Comparison of ENCODE assay signal across 15 mouse cellular contexts in genomic region chr13:24906831-24907570, GRCm38 (mm10). TPM values are rescaled to one million over a fixed set of nuclear protein-coding genes. Genes with fewer than 3 reads are reported as not detected.
A peak's percentile ranks its signal among the peaks of the same experiment; 100 is the strongest.
DNase-seq lines count a peak whose midpoint lies in the region; ATAC-seq and TF ChIP-seq lines count a peak whose summit lies in the region.
"Had no signal": no experiment of that assay in that cellular context is flagged by ENCODE, and none has a peak within 500 bp of the region (broad histone marks: within the 10 kb centered on the region; RNA-seq: fewer than 3 reads in every experiment).

No protein-coding gene starts in this region.

- H3K4me3 ChIP-seq in lung, adult 2 months (replicated peaks; ENCODE audit: extremely low read depth, low read depth, low read length) = no peak overlapping the region
- H3K4me3 ChIP-seq: hindbrain, embryonic 15.5 days; layer of hippocampus, adult 2 months; midbrain, embryonic 15.5 days had no signal

- TF ChIP-seq POLR2A in lung, adult 2 months (IDR thresholded peaks at IDR 0.05; ENCODE audit: borderline replicate concordance, extremely low read depth, low read depth, low read length) = no peak

- peak; percentile 3 for DNase-seq in gastrocnemius, adult 18-20 months (ENCODE audit: low spot score)
- DNase-seq in gastrocnemius, postnatal 25 days = no peak
- DNase-seq in lung, adult 2 months = peak; percentile 13
- DNase-seq in lung, postnatal 14 days = no peak
- DNase-seq in adrenal gland, postnatal 14 days = peak; percentile 21
- DNase-seq in kidney, postnatal 4 days = peak; percentile 17 to 25
- no peak for DNase-seq in left cerebral cortex, postnatal 4 days
- DNase-seq: B cell, adult 2 months; cerebellum, postnatal 36 days; heart, adult 18-20 months; thymus, postnatal 25 days had no signal

- intact Hi-C loops in left cerebral cortex, postnatal 4 days (cut with DNase I) = no loop called here

- no peaks in the 10 kb centered on the region for H3K4me1 ChIP-seq in lung, adult 2 months (ENCODE audit: control insufficient read depth, insufficient read depth, low read length)
- H3K4me1 ChIP-seq: hindbrain, embryonic 15.5 days; midbrain, embryonic 15.5 days had no signal

- WGBS in lung, adult 2 months = 69% methylated on average over 11 of the region's 11 CpGs

- no peak for ATAC-seq in frontal cortex, adult (ENCODE audit: low TSS enrichment)
- ATAC-seq: midbrain, embryonic 15.5 days had no signal

- TF ChIP-seq CTCF in lung, adult 2 months (IDR thresholded peaks at IDR 0.05; ENCODE audit: insufficient read depth, low read length) = no peak

RNA-seq across cellular contexts. Expression of gene Aldh5a1, which starts 30.5 kb away (rescaled TPM):
- 1 to 10 TPM; 7.9 to 8.3 TPM for total RNA-seq in gastrocnemius, adult 18-20 months (2021)
- total RNA-seq in gastrocnemius, postnatal 25 days (2021) = 1 to 10 TPM; 5.8 to 5.9 TPM
- polyA plus RNA-seq in lung, adult 2 months (2012; rRNA removed) = 3.8 TPM in 2 replicates
- 13.6 and 18.5 TPM in 2 replicates for total RNA-seq in adrenal gland, postnatal 14 days (2021)
- total RNA-seq in left cerebral cortex, postnatal 4 days (2021) = 10 to 100 TPM; 40.3 to 44.6 TPM

RNA-seq across cellular contexts. Expression of gene Gpld1, which starts 36.0 kb away (rescaled TPM):
- total RNA-seq in gastrocnemius, adult 18-20 months (2021) = under 1 TPM; 0.84 to 0.95 TPM
- total RNA-seq in gastrocnemius, postnatal 25 days (2021) = under 1 TPM; 0.40 to 0.43 TPM
- polyA plus RNA-seq in lung, adult 2 months (2012; rRNA removed) = 1.8 and 9.0 TPM in 2 replicates
- 5.1 and 13.5 TPM in 2 replicates for total RNA-seq in adrenal gland, postnatal 14 days (2021)
- 1 to 10 TPM; 2.9 to 3.0 TPM for total RNA-seq in left cerebral cortex, postnatal 4 days (2021)

Comparison
In these comparisons a context has a peak if more than half of its experiments do, and no peak if none do; other contexts are left out.
1. DNase-seq: peak in gastrocnemius, adult 18-20 months (single experiment), lung, adult 2 months (single experiment), adrenal gland, postnatal 14 days (single experiment) and kidney, postnatal 4 days (2 of 2); none in gastrocnemius, postnatal 25 days (single experiment), lung, postnatal 14 days (single experiment) and left cerebral cortex, postnatal 4 days (single experiment).